Mouse (Mus musculus) left cerebral cortex, adult 8-10 months (tissue): ENCODE results near the gene Psmb5. TPM values are rescaled to one million over a fixed set of nuclear protein-coding genes. Genes with fewer than 3 reads are reported as not detected.

Experiments used
- DNase-seq, 2 experiments: peaks; one replicate each; pipeline ENCODE4 v3.0.0; 2022; ENCODE audit warnings: low spot score in 2 of 2
- total RNA-seq, 4 experiments: library from RNA; stranded (reverse); gene quantifications; 2 replicates each; pipeline ENCODE4 v1.2.4; 2022

The Psmb5 gene
- total RNA-seq, 4 experiments from 2014 or later: 151 to 185 (median 175) TPM

GRCm38 (mm10) chr14:54592319-54592934, 25.4 kb downstream of the Psmb5 start:
- peak in 1 of 2 experiments; percentile 55 for DNase-seq

- DNase-seq: no peak
Measured at GRCm38 (mm10) chr14:54591056-54591455, 26.8 kb downstream of the Psmb5 start.

GRCm38 (mm10) chr14:54583681-54584338, 34.0 kb downstream of the Psmb5 start:
- no peak for DNase-seq

- DNase-seq: no peak
Measured at GRCm38 (mm10) chr14:54582536-54582935, 35.3 kb downstream of the Psmb5 start.

GRCm38 (mm10) chr14:54579638-54580037, 38.2 kb downstream of the Psmb5 start:
- no peak for DNase-seq

GRCm38 (mm10) chr14:54578063-54578462, 39.8 kb downstream of the Psmb5 start:
- no peak for DNase-seq

GRCm38 (mm10) chr14:54577089-54577982, 40.5 kb downstream of the Psmb5 start, which contains the start of gene Ajuba:
Gene Ajuba (minus strand): TSS chr14:54577558.
- peak in 1 of 2 experiments; percentile 46 for DNase-seq

- DNase-seq: no peak
Measured at GRCm38 (mm10) chr14:54576241-54577088, 41.4 kb downstream of the Psmb5 start.

- no peak for DNase-seq
Measured at GRCm38 (mm10) chr14:54575631-54576030, 42.2 kb downstream of the Psmb5 start.

- no peak for DNase-seq
Measured at GRCm38 (mm10) chr14:54575031-54575430, 42.8 kb downstream of the Psmb5 start.

GRCm38 (mm10) chr14:54574253-54574652, 43.6 kb downstream of the Psmb5 start:
- no peak for DNase-seq

- DNase-seq: no peak
Measured at GRCm38 (mm10) chr14:54572790-54573736, 44.8 kb downstream of the Psmb5 start.

GRCm38 (mm10) chr14:54572122-54572521, 45.7 kb downstream of the Psmb5 start:
- no peak for DNase-seq

- no peak for DNase-seq
Measured at GRCm38 (mm10) chr14:54569451-54570392, 48.1 kb downstream of the Psmb5 start.

GRCm38 (mm10) chr14:54568694-54569414, 49.0 kb downstream of the Psmb5 start:
- DNase-seq: peak in 1 of 2 experiments; percentile 66
